Mouse (Mus musculus): ENCODE results near the gene Med11. TPM values are rescaled to one million over a fixed set of nuclear protein-coding genes. Genes with fewer than 3 reads are reported as not detected.
"Not testable (repeated sequence)": the region's sequence is repeated elsewhere in the genome, so short reads cannot be mapped to it uniquely, and the experiment has no call there.

Gene Med11
- polyA plus RNA-seq, 1 experiment from 2014 or later, result 39.8 TPM

GRCm38 (mm10) chr11:70463970-70464369 is 12.3 kb downstream of the Med11 start:
- Histone ChIP-seq H3K4me3 (ENCODE audit: low read length) (no peak overlapping the region), H3K36me3 (ENCODE audit: control insufficient read depth, insufficient read depth, low read length) (no peaks in the 10 kb centered on the region), H3K27me3 (ENCODE audit: control insufficient read depth, insufficient read depth, low read depth, low read length) (peaks cover 4% of the 10 kb centered on the region), H3K27ac (ENCODE audit: low read length) (no peak overlapping the region), H3K9ac (ENCODE audit: low read length) (no peak overlapping the region), H3K4me2 (ENCODE audit: low read depth, low read length) (no peak overlapping the region), H3K4me1 (replicated peaks; ENCODE audit: control insufficient read depth, insufficient read depth, low read length) (peaks cover 34% of the 10 kb centered on the region), H3K9me3 (ENCODE audit: control insufficient read depth, low read length) (no peaks in the 10 kb centered on the region)
- WGBS, result 79% methylated on average over 5 of the region's 5 CpGs
- no peak for ATAC-seq (ENCODE audit: low read depth)

- no peak overlapping the region for H3K27ac ChIP-seq (ENCODE audit: low read length)
- peaks cover 4% of the 10 kb centered on the region for H3K27me3 ChIP-seq (ENCODE audit: control insufficient read depth, insufficient read depth, low read depth, low read length)
- ATAC-seq (ENCODE audit: low read depth), result no peak
- H3K4me2 ChIP-seq (ENCODE audit: low read depth, low read length), result peak overlapping the region; percentile 72
- H3K9ac ChIP-seq (ENCODE audit: low read length), result peak overlapping the region; percentile 56; the same call in 1 of the 2 replicates
- peaks cover 34% of the 10 kb centered on the region for H3K4me1 ChIP-seq (replicated peaks; ENCODE audit: control insufficient read depth, insufficient read depth, low read length)
- no peaks in the 10 kb centered on the region for H3K9me3 ChIP-seq (ENCODE audit: control insufficient read depth, low read length)
- no peaks in the 10 kb centered on the region for H3K36me3 ChIP-seq (ENCODE audit: control insufficient read depth, insufficient read depth, low read length)
- H3K4me3 ChIP-seq (ENCODE audit: low read length), result peak overlapping the region; percentile 40
- 29% methylated on average over 16 of the region's 16 CpGs for WGBS
Observed at GRCm38 (mm10) chr11:70465211-70465610, 13.5 kb downstream of the Med11 start.

GRCm38 (mm10) chr11:70465824-70466223 is 14.1 kb downstream of the Med11 start:
- Histone ChIP-seq H3K4me2 (ENCODE audit: low read depth, low read length) (peak overlapping the region; percentile 72), H3K27me3 (ENCODE audit: control insufficient read depth, insufficient read depth, low read depth, low read length) (peaks cover 4% of the 10 kb centered on the region), H3K4me3 (ENCODE audit: low read length) (peak overlapping the region; percentile 40), H3K9me3 (ENCODE audit: control insufficient read depth, low read length) (no peaks in the 10 kb centered on the region), H3K4me1 (replicated peaks; ENCODE audit: control insufficient read depth, insufficient read depth, low read length) (peaks cover 34% of the 10 kb centered on the region), H3K36me3 (ENCODE audit: control insufficient read depth, insufficient read depth, low read length) (no peaks in the 10 kb centered on the region), H3K9ac (ENCODE audit: low read length) (peak overlapping the region; percentile 56), H3K27ac (ENCODE audit: low read length) (no peak overlapping the region)
- 3% methylated on average over 23 of the region's 23 CpGs for WGBS
- ATAC-seq (ENCODE audit: low read depth), result peak; percentile 60; the same call in 1 of the 2 replicates

- Histone ChIP-seq H3K27ac (ENCODE audit: low read length) (peak overlapping the region; percentile 47; the same call in 1 of the 2 replicates), H3K27me3 (ENCODE audit: control insufficient read depth, insufficient read depth, low read depth, low read length) (peaks cover 4% of the 10 kb centered on the region), H3K36me3 (ENCODE audit: control insufficient read depth, insufficient read depth, low read length) (no peaks in the 10 kb centered on the region), H3K9ac (ENCODE audit: low read length) (no peak overlapping the region), H3K4me3 (ENCODE audit: low read length) (no peak overlapping the region), H3K4me1 (replicated peaks; ENCODE audit: control insufficient read depth, insufficient read depth, low read length) (peaks cover 34% of the 10 kb centered on the region), H3K4me2 (ENCODE audit: low read depth, low read length) (no peak overlapping the region), H3K9me3 (ENCODE audit: control insufficient read depth, low read length) (no peaks in the 10 kb centered on the region)
- 53% methylated on average over 4 of the region's 5 CpGs for WGBS
- ATAC-seq (ENCODE audit: low read depth), result no peak
Observed at GRCm38 (mm10) chr11:70467902-70468619, 16.3 kb downstream of the Med11 start.

- Histone ChIP-seq H3K27ac (ENCODE audit: low read length) (no peak overlapping the region), H3K36me3 (ENCODE audit: control insufficient read depth, insufficient read depth, low read length) (no peaks in the 10 kb centered on the region), H3K4me1 (replicated peaks; ENCODE audit: control insufficient read depth, insufficient read depth, low read length) (peaks cover 34% of the 10 kb centered on the region), H3K27me3 (ENCODE audit: control insufficient read depth, insufficient read depth, low read depth, low read length) (peaks cover 4% of the 10 kb centered on the region), H3K9me3 (ENCODE audit: control insufficient read depth, low read length) (no peaks in the 10 kb centered on the region), H3K4me3 (ENCODE audit: low read length) (no peak overlapping the region), H3K9ac (ENCODE audit: low read length) (no peak overlapping the region), H3K4me2 (ENCODE audit: low read depth, low read length) (no peak overlapping the region)
- 88% methylated on average over 3 of the region's 3 CpGs for WGBS
- no peak for ATAC-seq (ENCODE audit: low read depth)
Observed at GRCm38 (mm10) chr11:70469764-70470163, 18.0 kb downstream of the Med11 start.

- Histone ChIP-seq H3K4me3 (ENCODE audit: low read length) (no peak overlapping the region), H3K36me3 (ENCODE audit: control insufficient read depth, insufficient read depth, low read length) (no peaks in the 10 kb centered on the region), H3K9ac (ENCODE audit: low read length) (no peak overlapping the region), H3K4me2 (ENCODE audit: low read depth, low read length) (no peak overlapping the region), H3K4me1 (replicated peaks; ENCODE audit: control insufficient read depth, insufficient read depth, low read length) (peaks cover 14% of the 10 kb centered on the region), H3K27me3 (ENCODE audit: control insufficient read depth, insufficient read depth, low read depth, low read length) (no peaks in the 10 kb centered on the region), H3K9me3 (ENCODE audit: control insufficient read depth, low read length) (no peaks in the 10 kb centered on the region), H3K27ac (ENCODE audit: low read length) (no peak overlapping the region)
- no peak for ATAC-seq (ENCODE audit: low read depth)
Observed at GRCm38 (mm10) chr11:70472716-70473115, 21.0 kb downstream of the Med11 start.

GRCm38 (mm10) chr11:70473291-70473690 is 21.6 kb downstream of the Med11 start:
- 84% methylated on average over 5 of the region's 5 CpGs for WGBS
- not testable (repeated sequence) for H3K9ac ChIP-seq (ENCODE audit: low read length); H3K36me3 ChIP-seq (ENCODE audit: control insufficient read depth, insufficient read depth, low read length)

GRCm38 (mm10) chr11:70474872-70475534 is 23.3 kb downstream of the Med11 start:
- no peak overlapping the region for H3K4me3 ChIP-seq (ENCODE audit: low read length)
- no peaks in the 10 kb centered on the region for H3K27me3 ChIP-seq (ENCODE audit: control insufficient read depth, insufficient read depth, low read depth, low read length)
- no peak overlapping the region for H3K27ac ChIP-seq (ENCODE audit: low read length)
- H3K4me1 ChIP-seq (replicated peaks; ENCODE audit: control insufficient read depth, insufficient read depth, low read length), result no peaks in the 10 kb centered on the region
- no peaks in the 10 kb centered on the region for H3K36me3 ChIP-seq (ENCODE audit: control insufficient read depth, insufficient read depth, low read length)
- no peaks in the 10 kb centered on the region for H3K9me3 ChIP-seq (ENCODE audit: control insufficient read depth, low read length)
- no peak for ATAC-seq (ENCODE audit: low read depth)
- 47% methylated on average over 12 of the region's 12 CpGs for WGBS
- no peak overlapping the region for H3K4me2 ChIP-seq (ENCODE audit: low read depth, low read length)
- H3K9ac ChIP-seq (ENCODE audit: low read length), result 0 out of 2 replicates have a peak overlapping the region, but pooled peaks have one; percentile 28

More at GRCm38 (mm10) chr11:70473291-70473690, 21.6 kb downstream of the Med11 start:
- not testable (repeated sequence) for H3K4me2 ChIP-seq (ENCODE audit: low read depth, low read length); H3K27ac ChIP-seq (ENCODE audit: low read length); H3K4me3 ChIP-seq (ENCODE audit: low read length); H3K9me3 ChIP-seq (ENCODE audit: control insufficient read depth, low read length); ATAC-seq (ENCODE audit: low read depth); H3K27me3 ChIP-seq (ENCODE audit: control insufficient read depth, insufficient read depth, low read depth, low read length); H3K4me1 ChIP-seq (replicated peaks; ENCODE audit: control insufficient read depth, insufficient read depth, low read length)

GRCm38 (mm10) chr11:70485498-70485897 is 33.8 kb downstream of the Med11 start:
- Histone ChIP-seq H3K4me1 (replicated peaks; ENCODE audit: control insufficient read depth, insufficient read depth, low read length) (no peaks in the 10 kb centered on the region), H3K9ac (ENCODE audit: low read length) (no peak overlapping the region), H3K4me3 (ENCODE audit: low read length) (no peak overlapping the region), H3K36me3 (ENCODE audit: control insufficient read depth, insufficient read depth, low read length) (no peaks in the 10 kb centered on the region), H3K27ac (ENCODE audit: low read length) (no peak overlapping the region), H3K4me2 (ENCODE audit: low read depth, low read length) (no peak overlapping the region), H3K27me3 (ENCODE audit: control insufficient read depth, insufficient read depth, low read depth, low read length) (no peaks in the 10 kb centered on the region), H3K9me3 (ENCODE audit: control insufficient read depth, low read length) (no peaks in the 10 kb centered on the region)
- ATAC-seq (ENCODE audit: low read depth), result peak; percentile 56; the same call in 1 of the 2 replicates
- WGBS, result 35% methylated on average over 2 of the region's 2 CpGs
